Mouse (Mus musculus): ENCODE measurements around the gene Pld1. TPM values are rescaled to one million over a fixed set of nuclear protein-coding genes. Genes with fewer than 3 reads are reported as not detected.
"Not testable (repeated sequence)": the region's sequence is repeated elsewhere in the genome, so short reads cannot be mapped to it uniquely, and the experiment has no call there.

Gene Pld1
- polyA plus RNA-seq, 1 experiment from 2014 or later: 5.6 TPM

DNA sequence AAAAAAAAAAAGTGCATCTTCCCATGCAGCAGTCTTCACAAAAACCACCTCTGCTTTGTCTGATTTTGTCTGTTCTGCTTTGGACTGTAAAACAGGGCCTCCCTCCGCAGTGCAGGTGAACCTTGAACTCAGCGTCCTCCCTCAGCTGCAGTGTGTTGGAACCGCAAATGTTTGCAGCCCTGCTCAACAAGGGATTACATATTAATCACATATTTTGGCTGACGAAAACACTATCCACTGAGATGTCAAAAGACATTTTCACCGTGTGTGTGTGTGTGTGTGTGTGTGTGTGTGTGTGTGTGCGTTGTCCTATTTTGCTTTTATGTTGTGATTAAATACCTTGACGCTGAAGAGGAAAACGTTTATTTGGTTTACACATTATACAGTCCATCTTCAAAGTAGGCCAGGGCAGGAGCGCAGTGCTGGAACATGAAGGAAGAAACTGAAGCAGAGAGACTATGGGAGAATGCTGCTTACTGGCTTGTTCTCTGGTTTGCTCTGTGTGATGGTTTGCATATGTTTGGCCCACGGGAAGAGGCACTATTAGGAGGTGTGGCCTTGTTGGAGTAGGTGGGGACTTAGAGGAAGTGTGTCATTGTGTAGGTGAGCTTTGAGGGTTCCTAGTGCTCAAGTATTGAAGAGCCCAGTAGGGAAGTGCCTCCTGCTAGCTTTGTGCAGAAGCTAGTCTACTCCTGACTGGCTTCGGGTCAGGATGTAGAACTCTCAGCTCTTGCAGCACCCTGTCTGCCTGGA, 17.1 kb upstream of the Pld1 start:
- ATAC-seq (ENCODE audit: low read depth): no peak
- 0 out of 2 replicates have a peak, but pooled peaks cover 3% of the 10 kb centered on the region for H3K9me3 ChIP-seq
- H3K27me3 ChIP-seq: no peaks in the 10 kb centered on the region
- no peak overlapping the region for H3K4me2 ChIP-seq
- no peaks in the 10 kb centered on the region for H3K36me3 ChIP-seq
- no peaks in the 10 kb centered on the region for H3K4me1 ChIP-seq (replicated peaks)
- WGBS: 92% methylated on average over 11 of the region's 11 CpGs
- H3K4me3 ChIP-seq: no peak overlapping the region
- no peak overlapping the region for H3K27ac ChIP-seq (replicated peaks)
- H3K9ac ChIP-seq: no peak overlapping the region

GRCm38 (mm10) chr3:27924037-27924436, 14.5 kb upstream of the Pld1 start:
- Histone ChIP-seq H3K9me3 (no peaks in the 10 kb centered on the region), H3K4me3 (no peak overlapping the region), H3K9ac (no peak overlapping the region), H3K36me3 (no peaks in the 10 kb centered on the region), H3K27me3 (no peaks in the 10 kb centered on the region), H3K27ac (replicated peaks) (no peak overlapping the region), H3K4me1 (replicated peaks) (no peaks in the 10 kb centered on the region), H3K4me2 (no peak overlapping the region)
- WGBS: 79% methylated on average over 3 of the region's 3 CpGs
- no peak for ATAC-seq (ENCODE audit: low read depth)

GRCm38 (mm10) chr3:27929219-27929618, 9.3 kb upstream of the Pld1 start:
- 83% methylated on average over 4 of the region's 4 CpGs for WGBS
- no peak for ATAC-seq (ENCODE audit: low read depth)
- no peaks in the 10 kb centered on the region for H3K4me1 ChIP-seq (replicated peaks)
- H3K36me3 ChIP-seq: no peaks in the 10 kb centered on the region
- no peaks in the 10 kb centered on the region for H3K27me3 ChIP-seq
- no peak overlapping the region for H3K4me3 ChIP-seq
- H3K9me3 ChIP-seq: no peaks in the 10 kb centered on the region
- no peak overlapping the region for H3K9ac ChIP-seq
- no peak overlapping the region for H3K27ac ChIP-seq (replicated peaks)
- no peak overlapping the region for H3K4me2 ChIP-seq

DNA sequence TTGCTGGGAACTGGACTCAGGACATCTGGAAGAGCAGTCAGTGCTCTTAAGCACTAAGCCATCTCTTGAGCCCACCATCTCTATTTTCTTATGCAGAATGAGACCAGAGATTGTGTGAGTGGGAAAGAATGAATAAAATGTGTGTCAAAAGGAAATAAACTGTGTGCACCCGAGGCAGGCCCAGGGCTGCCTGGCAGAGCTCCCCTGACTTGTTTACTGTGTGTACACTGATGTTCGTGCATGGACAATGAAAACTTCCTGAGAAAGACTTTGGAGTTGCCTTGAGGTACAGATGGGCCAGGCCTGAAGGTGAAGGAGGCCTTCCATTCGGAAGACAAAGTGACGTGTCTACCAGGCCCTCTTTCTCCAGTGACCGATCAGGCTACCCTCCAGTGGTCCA, 6.1 kb upstream of the Pld1 start:
- Histone ChIP-seq H3K36me3 (no peaks in the 10 kb centered on the region), H3K27me3 (peaks cover 10% of the 10 kb centered on the region; the same call in 1 of the 2 replicates), H3K4me1 (replicated peaks) (no peaks in the 10 kb centered on the region), H3K4me3 (no peak overlapping the region), H3K9ac (no peak overlapping the region), H3K9me3 (no peaks in the 10 kb centered on the region), H3K27ac (replicated peaks) (no peak overlapping the region), H3K4me2 (no peak overlapping the region)
- no peak for ATAC-seq (ENCODE audit: low read depth)
- 90% methylated on average over 5 of the region's 5 CpGs for WGBS

- H3K9ac ChIP-seq: no peak overlapping the region
- 59% methylated on average over 3 of the region's 3 CpGs for WGBS
- no peak overlapping the region for H3K4me3 ChIP-seq
- H3K27ac ChIP-seq (replicated peaks): no peak overlapping the region
- H3K27me3 ChIP-seq: peaks cover 27% of the 10 kb centered on the region
- no peak for ATAC-seq (ENCODE audit: low read depth)
- H3K4me1 ChIP-seq (replicated peaks): peaks cover 20% of the 10 kb centered on the region
- no peaks in the 10 kb centered on the region for H3K9me3 ChIP-seq
- no peak overlapping the region for H3K4me2 ChIP-seq
- no peaks in the 10 kb centered on the region for H3K36me3 ChIP-seq
Measured at GRCm38 (mm10) chr3:27935644-27936043, 2.9 kb upstream of the Pld1 start.

DNA sequence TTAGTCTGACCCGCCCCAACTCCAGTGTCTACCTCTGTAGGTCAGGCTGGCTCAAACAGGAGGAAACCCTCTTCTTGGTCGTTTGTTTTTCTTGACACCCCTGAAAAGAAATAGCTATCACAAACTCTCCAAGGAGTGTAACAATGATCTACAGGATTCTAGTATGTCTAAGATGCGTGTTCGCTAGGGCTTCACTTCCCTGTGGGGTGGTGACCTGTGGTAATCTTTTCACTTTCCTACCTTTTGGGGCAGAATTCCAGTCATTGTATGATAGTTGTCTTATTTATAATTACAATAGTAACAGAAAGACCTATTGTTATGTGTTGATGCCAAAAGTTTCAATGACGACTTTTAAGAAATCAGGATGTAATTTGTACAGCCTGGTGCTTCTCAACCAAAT, 1.8 kb upstream of the Pld1 start:
- Histone ChIP-seq H3K4me3 (no peak overlapping the region), H3K27ac (replicated peaks) (no peak overlapping the region), H3K4me2 (no peak overlapping the region), H3K36me3 (no peaks in the 10 kb centered on the region), H3K9me3 (no peaks in the 10 kb centered on the region), H3K4me1 (replicated peaks) (peaks cover 20% of the 10 kb centered on the region), H3K9ac (no peak overlapping the region), H3K27me3 (peaks cover 27% of the 10 kb centered on the region)
- no peak for ATAC-seq (ENCODE audit: low read depth)
- WGBS: 82% methylated on average over 5 of the region's 5 CpGs

- no peak for ATAC-seq (ENCODE audit: low read depth)
- no peaks in the 10 kb centered on the region for H3K9me3 ChIP-seq
- 84% methylated on average over 13 of the region's 13 CpGs for WGBS
- H3K27me3 ChIP-seq: peaks cover 27% of the 10 kb centered on the region
- H3K4me2 ChIP-seq: peak overlapping the region; percentile 99; the same call in 1 of the 2 replicates
- H3K36me3 ChIP-seq: no peaks in the 10 kb centered on the region
- no peak overlapping the region for H3K4me3 ChIP-seq
- H3K4me1 ChIP-seq (replicated peaks): peaks cover 20% of the 10 kb centered on the region
- no peak overlapping the region for H3K27ac ChIP-seq (replicated peaks)
- no peak overlapping the region for H3K9ac ChIP-seq
Measured at GRCm38 (mm10) chr3:27937144-27938110, 1.1 kb upstream of the Pld1 start.

- Histone ChIP-seq H3K9me3 (no peaks in the 10 kb centered on the region), H3K4me2 (no peak overlapping the region), H3K27ac (replicated peaks) (no peak overlapping the region), H3K9ac (no peak overlapping the region), H3K4me3 (no peak overlapping the region), H3K27me3 (peaks cover 24% of the 10 kb centered on the region), H3K4me1 (replicated peaks) (peaks cover 20% of the 10 kb centered on the region), H3K36me3 (no peaks in the 10 kb centered on the region)
- WGBS: 83% methylated on average over 3 of the region's 3 CpGs
- no peak for ATAC-seq (ENCODE audit: low read depth)
Measured at GRCm38 (mm10) chr3:27941634-27942033, 3.1 kb downstream of the Pld1 start.

- no peak overlapping the region for H3K4me2 ChIP-seq
- no peak overlapping the region for H3K9ac ChIP-seq
- H3K36me3 ChIP-seq: no peaks in the 10 kb centered on the region
- 85% methylated on average over 7 of the region's 7 CpGs for WGBS
- H3K4me3 ChIP-seq: no peak overlapping the region
- no peaks in the 10 kb centered on the region for H3K9me3 ChIP-seq
- ATAC-seq (ENCODE audit: low read depth): no peak
- H3K27ac ChIP-seq (replicated peaks): no peak overlapping the region
- peaks cover 18% of the 10 kb centered on the region for H3K4me1 ChIP-seq (replicated peaks)
- H3K27me3 ChIP-seq: peaks cover 12% of the 10 kb centered on the region
Measured at GRCm38 (mm10) chr3:27942991-27943390, 4.5 kb downstream of the Pld1 start.

GRCm38 (mm10) chr3:27945397-27945796, 6.9 kb downstream of the Pld1 start:
- not testable (repeated sequence) for H3K27me3 ChIP-seq; H3K4me1 ChIP-seq (replicated peaks); H3K4me3 ChIP-seq; H3K9me3 ChIP-seq; H3K36me3 ChIP-seq; H3K27ac ChIP-seq (replicated peaks); H3K9ac ChIP-seq; ATAC-seq (ENCODE audit: low read depth); H3K4me2 ChIP-seq
- 79% methylated on average over 2 of the region's 2 CpGs for WGBS

DNA sequence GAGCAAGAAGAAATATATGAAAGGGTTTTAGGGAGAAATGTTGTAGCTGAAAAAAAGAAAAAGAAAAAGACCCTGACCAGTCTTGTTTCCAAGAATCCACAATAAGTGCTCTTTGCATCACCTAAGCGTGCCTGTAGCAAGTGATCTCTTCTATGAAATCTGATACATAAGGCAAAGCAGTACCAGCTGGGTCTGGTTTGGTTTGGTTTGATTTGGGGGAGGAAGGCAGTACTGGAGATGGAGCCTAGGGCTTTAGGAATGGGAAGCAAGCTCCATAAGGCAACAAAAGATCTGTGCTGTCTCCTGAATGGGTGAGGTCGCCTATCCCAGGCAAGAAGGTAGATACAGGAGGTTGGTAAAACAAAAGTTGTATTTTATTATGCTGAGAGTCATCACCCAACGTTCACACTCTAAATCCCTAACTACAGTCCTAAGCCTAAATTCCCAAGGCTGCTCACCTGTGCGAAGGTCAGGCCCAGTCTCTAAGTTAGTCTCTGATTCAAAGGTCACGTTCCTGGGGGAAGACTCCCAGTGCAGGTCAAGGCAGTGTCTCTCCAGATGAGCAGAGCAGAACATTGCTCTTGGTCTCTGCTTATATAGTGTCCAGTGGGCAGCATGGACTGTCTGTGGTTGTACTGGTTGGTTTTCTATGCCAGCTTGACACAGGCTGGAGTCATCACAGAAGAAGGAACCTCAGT, 10.8 kb downstream of the Pld1 start:
- no peaks in the 10 kb centered on the region for H3K9me3 ChIP-seq
- H3K36me3 ChIP-seq: no peaks in the 10 kb centered on the region
- H3K4me3 ChIP-seq: no peak overlapping the region
- H3K4me2 ChIP-seq: no peak overlapping the region
- H3K27me3 ChIP-seq: no peaks in the 10 kb centered on the region
- no peak for ATAC-seq (ENCODE audit: low read depth)
- WGBS: 81% methylated on average over 5 of the region's 5 CpGs
- H3K9ac ChIP-seq: no peak overlapping the region
- no peaks in the 10 kb centered on the region for H3K4me1 ChIP-seq (replicated peaks)
- H3K27ac ChIP-seq (replicated peaks): no peak overlapping the region

DNA sequence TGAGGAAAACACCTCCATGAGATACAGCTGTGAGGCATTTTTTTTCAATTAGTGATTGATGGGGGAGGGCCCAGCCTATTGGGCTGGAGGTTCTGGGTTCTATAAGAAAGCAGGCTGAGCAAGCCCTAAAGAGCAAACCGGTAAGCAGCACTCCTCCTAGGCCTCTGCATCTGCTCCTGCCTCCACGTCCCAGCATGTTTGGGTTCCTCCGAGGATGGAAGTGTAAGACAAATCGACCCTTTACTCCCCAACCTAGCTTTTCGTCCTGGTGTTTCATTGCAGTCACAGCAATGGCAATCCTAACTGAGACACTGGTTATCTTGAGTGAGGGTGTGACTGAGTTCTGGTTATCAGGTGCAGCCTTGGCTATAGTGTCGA, 11.4 kb downstream of the Pld1 start:
- WGBS: 92% methylated on average over 6 of the region's 6 CpGs
- Histone ChIP-seq H3K9me3 (no peaks in the 10 kb centered on the region), H3K9ac (no peak overlapping the region)

More for the DNA sequence above, 11.4 kb downstream of the Pld1 start:
- no peak overlapping the region for H3K4me3 ChIP-seq
- H3K27me3 ChIP-seq: no peaks in the 10 kb centered on the region
- ATAC-seq (ENCODE audit: low read depth): no peak
- no peaks in the 10 kb centered on the region for H3K36me3 ChIP-seq
- H3K4me2 ChIP-seq: no peak overlapping the region
- no peak overlapping the region for H3K27ac ChIP-seq (replicated peaks)
- H3K4me1 ChIP-seq (replicated peaks): no peaks in the 10 kb centered on the region

Data from neural tube, embryonic 13.5 days (tissue).